Mouse (Mus musculus): ENCODE results near the gene AY761185.

DNA sequence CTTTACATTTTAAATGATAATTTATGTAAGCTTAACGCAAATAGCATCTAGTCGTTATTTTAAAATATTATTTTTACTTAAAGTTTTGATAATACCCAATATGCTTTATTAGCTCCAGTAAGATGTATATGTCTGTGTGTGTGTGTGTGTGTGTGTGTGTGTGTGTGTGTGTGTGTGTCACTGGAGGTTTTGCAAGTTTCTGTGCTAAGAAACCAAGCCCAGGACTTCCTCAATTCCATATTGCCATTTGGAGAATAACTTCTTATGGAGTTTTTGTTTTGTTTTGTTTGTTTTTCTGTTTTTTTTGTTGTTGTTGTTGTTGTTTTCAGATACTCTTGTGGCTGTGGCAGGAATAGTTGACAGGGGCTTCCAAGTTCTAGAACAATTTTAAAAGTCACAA, 37.4 kb downstream of the AY761185 start:
- no peak for TF ChIP-seq USF1 (IDR thresholded peaks at IDR 0.05; ENCODE audit: low read depth)
- no peak for TF ChIP-seq CTCF (IDR thresholded peaks at IDR 0.05; ENCODE audit: control insufficient read depth, insufficient read depth, insufficient read length)
- TF ChIP-seq MAX (IDR thresholded peaks at IDR 0.05), result no peak
- no peak for TF ChIP-seq MYOG (IDR thresholded peaks at IDR 0.05; ENCODE audit: control insufficient read depth, extremely low read depth, insufficient read length)
- no peak for TF ChIP-seq CEBPB (IDR thresholded peaks at IDR 0.05; ENCODE audit: low read depth)
- TF ChIP-seq MYOD1 (IDR thresholded peaks at IDR 0.05; ENCODE audit: control insufficient read depth, insufficient read length, low read depth), result no peak
- TF ChIP-seq FOSL1 (IDR thresholded peaks at IDR 0.05; ENCODE audit: insufficient read depth, low read length, poor library complexity, severe bottlenecking), result no peak
